Mouse (Mus musculus) layer of hippocampus, postnatal 36 days (tissue): ENCODE data around the gene Svs2. TPM values are rescaled to one million over a fixed set of nuclear protein-coding genes. Genes with fewer than 3 reads are reported as not detected.

ENCODE experiments used
- total RNA-seq, 2 experiments: library from RNA; stranded (reverse); gene quantifications; 2 replicates each; pipeline ENCODE4 v1.2.3; 2021

Svs2 gene
- total RNA-seq, 2 experiments from 2014 or later = not detected

Other genes with a start within 250 kb of the Svs2 start
- 100 to 1,000 TPM; 531 to 565 TPM for gene Ywhab, start 243.5 kb downstream of the Svs2 start, total RNA-seq
- under 1 TPM in 1 of 2 experiments, not detected in 1; 0.37 TPM for gene Pabpc1l, start 213.0 kb downstream of the Svs2 start, total RNA-seq
- 10 to 100 TPM; 50.4 to 51.2 TPM for gene Stk4, start 168.1 kb downstream of the Svs2 start, total RNA-seq
- 100 to 1,000 TPM in 1 of 2 experiments, 10 to 100 TPM in 1; 99.4 to 114 TPM for gene Tomm34, start 167.3 kb downstream of the Svs2 start, total RNA-seq
- 1 to 10 TPM; 4.0 to 4.2 TPM for gene Kcns1, start 67.4 kb downstream of the Svs2 start, total RNA-seq
- not detected for gene Wfdc5, start 55.7 kb downstream of the Svs2 start, total RNA-seq
- not detected for gene Wfdc12, start 47.9 kb downstream of the Svs2 start, total RNA-seq
- not detected for gene Wfdc15a, start 38.3 kb downstream of the Svs2 start, total RNA-seq
- gene Wfdc15b, start 16.8 kb downstream of the Svs2 start, total RNA-seq = not detected
- gene Svs3b, start 18.2 kb upstream of the Svs2 start, total RNA-seq = not detected
- gene Svs4, start 40.0 kb upstream of the Svs2 start, total RNA-seq = not detected
- not detected for gene Svs3a, start 50.8 kb upstream of the Svs2 start, total RNA-seq
- gene Svs6, start 78.3 kb upstream of the Svs2 start, total RNA-seq = not detected
- gene Svs5, start 94.3 kb upstream of the Svs2 start, total RNA-seq = not detected
- gene Slpi, start 150.6 kb upstream of the Svs2 start, total RNA-seq = 1 to 10 TPM in 1 of 2 experiments, under 1 TPM in 1; 0.85 to 1.4 TPM
- under 1 TPM; 0.35 to 0.46 TPM for gene Rbpjl, start 164.7 kb upstream of the Svs2 start, total RNA-seq
- gene Matn4, start 166.7 kb upstream of the Svs2 start, total RNA-seq = 10 to 100 TPM; 13.0 to 13.4 TPM
- gene Sdc4, start 205.4 kb upstream of the Svs2 start, total RNA-seq = 100 to 1,000 TPM; 102 to 129 TPM
- 10 to 100 TPM; 37.7 to 42.3 TPM for gene Sys1, start 218.5 kb upstream of the Svs2 start, total RNA-seq
- 10 to 100 TPM in 1 of 2 experiments, 1 to 10 TPM in 1; 7.0 to 13.3 TPM for gene Gm20458, start 222.5 kb upstream of the Svs2 start, total RNA-seq
- not detected for gene Trp53tg5, start 235.3 kb upstream of the Svs2 start, total RNA-seq
- 100 to 1,000 TPM; 108 to 110 TPM for gene Dbndd2, start 247.6 kb upstream of the Svs2 start, total RNA-seq